Mouse (Mus musculus): ENCODE measurements around the gene Gm10306.

DNA sequence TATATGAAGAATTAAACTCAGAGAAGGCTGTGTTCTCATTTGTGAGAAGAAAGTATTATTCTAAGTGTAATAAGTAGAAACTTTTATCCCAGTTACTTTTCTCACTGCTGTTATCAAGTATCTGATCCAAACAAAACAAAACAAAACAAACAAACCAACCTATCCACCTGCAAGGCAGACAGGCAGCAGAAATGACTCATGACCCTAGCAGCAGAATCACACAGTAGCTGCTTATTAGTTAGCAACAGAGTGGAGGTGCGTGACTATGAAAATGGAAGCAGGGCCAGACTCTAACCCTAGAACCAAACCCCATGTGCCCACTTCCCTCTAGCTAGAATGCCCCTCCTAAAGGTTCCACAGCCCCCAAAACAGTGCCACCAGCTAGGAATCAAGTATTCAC is 26.9 kb upstream of the Gm10306 start:
- no peak for TF ChIP-seq POLR2A (IDR thresholded peaks at IDR 0.05; ENCODE audit: insufficient read length, low read depth)
- TF ChIP-seq E2F4 (IDR thresholded peaks at IDR 0.05; ENCODE audit: insufficient read depth): no peak
- no peak for TF ChIP-seq MAX (IDR thresholded peaks at IDR 0.05; ENCODE audit: low read depth)
- no peak for TF ChIP-seq TCF3 (IDR thresholded peaks at IDR 0.05; ENCODE audit: insufficient read length, low read depth)
- TF ChIP-seq POLR2AphosphoS2 (IDR thresholded peaks at IDR 0.05; ENCODE audit: insufficient read length, low read depth): no peak
- no peak for TF ChIP-seq MYOG (IDR thresholded peaks at IDR 0.05; ENCODE audit: control insufficient read depth in 1 of 3, insufficient read depth in 1 of 3, insufficient read length in 2 of 3, low read depth in 2 of 3)
- TF ChIP-seq MYOD1 (IDR thresholded peaks at IDR 0.05; ENCODE audit: control insufficient read depth in 1 of 3, insufficient read length in 2 of 3, low read depth in 2 of 3): no peak

Measured in myocyte (in vitro differentiated cells).